Mouse (Mus musculus): Measurements from ENCODE around the gene Evl. TPM values are rescaled to one million over a fixed set of nuclear protein-coding genes. Genes with fewer than 3 reads are reported as not detected.
"Not testable (repeated sequence)": the region's sequence is repeated elsewhere in the genome, so short reads cannot be mapped to it uniquely, and the experiment has no call there.

Gene Evl
- polyA plus RNA-seq, 1 experiment: 459 TPM

DNA sequence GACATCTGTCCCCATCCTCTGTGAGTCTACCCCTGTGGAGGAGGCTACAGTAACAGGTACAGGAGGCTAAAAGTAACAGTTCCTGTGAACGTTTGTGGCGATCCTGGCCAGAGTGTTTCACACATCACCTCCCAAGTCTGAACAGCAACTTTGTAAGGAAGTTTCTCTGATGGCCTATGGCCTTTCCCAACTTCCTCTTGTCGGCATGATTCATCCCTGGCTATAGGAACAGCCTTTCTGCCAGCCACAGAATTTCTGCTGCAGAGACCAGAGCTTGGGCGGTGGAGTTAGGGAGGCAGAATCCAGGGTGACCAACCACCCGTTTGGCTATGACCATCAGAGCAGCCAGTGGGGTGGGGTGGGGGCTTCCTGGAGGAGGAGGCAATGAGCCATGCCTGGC is 145.5 kb downstream of the Evl start:
- no peak for DNase-seq (ENCODE audit: low read depth)
- TF ChIP-seq POLR2A (IDR thresholded peaks at IDR 0.05; ENCODE audit: borderline replicate concordance, extremely low read depth, insufficient read depth, insufficient read length, poor library complexity, severe bottlenecking) (no peak), CTCF (IDR thresholded peaks at IDR 0.05; ENCODE audit: borderline replicate concordance, extremely low read depth, insufficient read depth, insufficient read length) (no peak)

DNA sequence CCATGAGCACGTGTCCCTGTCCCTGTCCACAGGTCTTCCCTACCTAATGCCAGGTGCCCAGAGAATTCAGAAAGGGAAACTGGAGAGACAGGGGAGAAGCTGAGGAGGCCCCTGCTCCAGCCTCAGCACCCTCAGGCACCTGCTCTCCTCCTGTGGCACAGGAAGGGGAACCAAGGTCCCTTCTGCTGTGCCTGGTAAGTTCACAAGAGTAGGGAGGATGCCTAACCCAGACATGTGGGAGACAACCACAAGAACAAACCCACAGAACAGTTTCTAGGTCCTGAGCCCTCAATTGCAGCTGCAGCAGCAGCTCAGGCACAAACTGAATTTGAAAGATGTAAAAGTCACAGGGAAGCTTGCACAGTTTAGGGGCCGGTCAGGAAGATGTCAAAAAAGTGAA is 146.7 kb downstream of the Evl start:
- DNase-seq (ENCODE audit: low read depth): no peak
- TF ChIP-seq CTCF (IDR thresholded peaks at IDR 0.05; ENCODE audit: borderline replicate concordance, extremely low read depth, insufficient read depth, insufficient read length) (no peak), POLR2A (IDR thresholded peaks at IDR 0.05; ENCODE audit: borderline replicate concordance, extremely low read depth, insufficient read depth, insufficient read length, poor library complexity, severe bottlenecking) (no peak)

DNA sequence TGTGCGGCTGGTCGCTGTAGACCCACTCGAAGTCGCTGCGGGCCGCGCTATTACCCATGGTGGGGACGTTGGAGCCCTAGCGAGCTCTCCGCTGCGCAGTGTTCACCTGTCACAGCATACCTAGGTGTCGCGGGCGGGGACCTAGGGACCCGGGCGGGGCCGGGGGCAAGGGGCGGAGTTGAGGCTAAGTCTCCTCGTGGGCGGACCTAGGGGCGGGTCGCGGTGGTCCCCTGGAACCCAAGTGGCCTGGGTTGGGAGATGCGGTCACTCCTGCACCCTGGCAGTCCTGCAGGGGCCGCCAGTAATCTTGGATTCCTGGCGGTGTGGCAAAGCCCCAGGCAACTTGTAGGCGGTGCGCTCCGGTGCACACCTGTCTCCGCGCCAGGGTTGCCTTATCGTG is 147.7 kb downstream of the Evl start, which contains the start of gene Degs2:
TSS of gene Degs2 (minus strand) at position 131 of the 400 bp plus-strand sequence.
- TF ChIP-seq CTCF (IDR thresholded peaks at IDR 0.05; ENCODE audit: borderline replicate concordance, extremely low read depth, insufficient read depth, insufficient read length) (no peak), POLR2A (IDR thresholded peaks at IDR 0.05; ENCODE audit: borderline replicate concordance, extremely low read depth, insufficient read depth, insufficient read length, poor library complexity, severe bottlenecking) (no peak)
- DNase-seq (ENCODE audit: low read depth): no peak

DNA sequence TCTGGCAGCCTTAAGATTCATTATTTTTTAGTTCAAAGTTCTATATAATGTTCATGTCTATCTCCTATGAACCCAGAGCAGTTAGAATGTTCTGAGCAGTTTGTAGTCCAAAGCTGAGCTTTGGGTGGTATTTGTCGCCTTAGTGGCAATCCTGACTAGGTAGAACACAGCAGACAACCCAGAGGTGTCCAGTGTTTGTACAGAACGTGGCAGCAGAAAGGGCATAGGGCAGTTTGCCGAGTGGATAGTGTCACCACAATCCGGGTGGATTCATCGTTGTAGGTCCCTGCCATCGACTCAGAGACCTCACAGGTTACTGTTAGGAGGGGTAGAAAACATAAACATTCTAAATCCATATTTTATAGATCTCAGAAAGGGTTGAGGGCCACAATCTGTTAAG is 151.0 kb downstream of the Evl start:
- no peak for DNase-seq (ENCODE audit: low read depth)
- TF ChIP-seq POLR2A (IDR thresholded peaks at IDR 0.05; ENCODE audit: borderline replicate concordance, extremely low read depth, insufficient read depth, insufficient read length, poor library complexity, severe bottlenecking) (no peak), CTCF (IDR thresholded peaks at IDR 0.05; ENCODE audit: borderline replicate concordance, extremely low read depth, insufficient read depth, insufficient read length) (no peak)

DNA sequence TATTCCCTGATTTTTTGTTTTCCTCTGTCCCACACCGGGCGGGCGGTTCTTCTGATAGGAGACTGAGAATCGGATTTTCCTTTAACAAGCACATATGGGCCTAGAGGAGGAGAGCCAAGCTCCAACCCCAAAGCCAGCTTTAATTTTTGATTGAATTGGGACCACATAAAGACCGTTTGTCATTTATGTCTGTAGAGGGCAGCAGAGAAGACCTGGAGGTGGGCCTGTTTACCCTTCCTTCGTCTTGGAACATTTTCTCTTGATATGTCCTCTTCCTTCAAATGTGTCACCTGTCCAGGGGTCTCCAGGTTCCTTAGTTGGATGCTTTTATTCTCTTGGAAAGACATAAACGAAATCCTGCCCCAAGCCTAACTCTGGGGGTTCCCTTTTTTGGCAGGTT is 151.6 kb downstream of the Evl start:
- peak; percentile 50 for DNase-seq (ENCODE audit: low read depth)
- TF ChIP-seq POLR2A (IDR thresholded peaks at IDR 0.05; ENCODE audit: borderline replicate concordance, extremely low read depth, insufficient read depth, insufficient read length, poor library complexity, severe bottlenecking) (no peak), CTCF (IDR thresholded peaks at IDR 0.05; ENCODE audit: borderline replicate concordance, extremely low read depth, insufficient read depth, insufficient read length) (peak; percentile 40; the same call in 1 of the 2 replicates)

DNA sequence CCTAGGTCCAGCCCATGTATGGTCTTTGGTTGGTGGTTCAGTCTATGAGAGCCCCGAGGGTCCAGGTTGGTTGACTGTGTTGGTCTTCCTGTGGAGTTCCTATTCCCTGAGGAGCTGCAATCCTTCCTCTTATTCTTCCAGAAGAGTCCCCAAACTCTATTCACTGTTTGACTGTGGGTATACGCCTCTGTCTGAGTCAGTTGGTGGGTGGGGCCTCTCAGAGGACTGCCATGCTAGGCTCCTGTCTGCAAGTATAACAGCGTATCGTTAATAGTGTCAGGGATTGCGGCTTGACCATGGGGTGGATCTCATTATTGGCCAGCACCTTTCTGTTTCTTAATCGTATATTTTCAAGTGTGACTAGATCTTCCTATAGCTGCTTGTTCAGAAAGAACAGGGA is 154.9 kb downstream of the Evl start:
- TF ChIP-seq CTCF (IDR thresholded peaks at IDR 0.05; ENCODE audit: borderline replicate concordance, extremely low read depth, insufficient read depth, insufficient read length): no peak
- TF ChIP-seq POLR2A (IDR thresholded peaks at IDR 0.05; ENCODE audit: borderline replicate concordance, extremely low read depth, insufficient read depth, insufficient read length, poor library complexity, severe bottlenecking): no peak
- no peak for DNase-seq (ENCODE audit: low read depth)

DNA sequence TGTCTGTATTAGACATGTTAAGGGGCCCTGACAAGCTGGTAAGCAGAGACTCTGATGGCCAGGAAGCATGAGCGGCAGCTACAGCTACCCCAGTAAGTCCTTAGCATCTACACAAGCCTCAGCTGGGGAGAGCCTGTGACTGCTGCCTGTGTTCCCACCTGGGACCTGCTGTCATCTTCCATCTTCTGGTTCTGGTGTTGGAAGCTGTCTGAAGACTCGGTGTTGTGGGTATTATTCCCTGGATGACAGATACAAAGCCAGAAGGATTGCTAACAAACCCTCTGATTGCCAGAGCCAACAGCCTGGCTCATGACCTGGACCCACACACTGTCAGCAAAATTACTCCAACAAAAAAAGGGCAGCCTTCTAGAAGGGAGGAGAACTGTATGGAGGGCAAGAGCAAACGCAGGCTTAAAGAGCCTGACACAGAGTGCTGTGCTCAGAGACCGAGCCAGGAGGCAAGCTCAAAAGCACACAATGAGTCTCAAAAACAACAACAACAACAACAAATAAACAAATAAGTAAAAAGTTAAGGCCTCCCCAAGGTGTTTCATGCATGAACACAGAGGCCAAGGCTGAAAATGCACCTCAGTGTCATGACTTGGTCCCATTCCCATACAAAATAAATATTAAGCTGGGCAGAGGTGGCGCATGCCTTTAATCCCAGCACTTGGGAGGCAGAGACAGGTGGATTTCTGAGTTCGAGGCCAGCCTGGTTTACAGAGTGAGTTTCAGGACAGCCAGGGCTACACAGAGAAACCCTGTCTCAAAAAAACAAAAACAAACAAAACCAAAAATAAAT is 155.6 kb downstream of the Evl start:
- TF ChIP-seq CTCF (IDR thresholded peaks at IDR 0.05; ENCODE audit: borderline replicate concordance, extremely low read depth, insufficient read depth, insufficient read length): no peak

DNA sequence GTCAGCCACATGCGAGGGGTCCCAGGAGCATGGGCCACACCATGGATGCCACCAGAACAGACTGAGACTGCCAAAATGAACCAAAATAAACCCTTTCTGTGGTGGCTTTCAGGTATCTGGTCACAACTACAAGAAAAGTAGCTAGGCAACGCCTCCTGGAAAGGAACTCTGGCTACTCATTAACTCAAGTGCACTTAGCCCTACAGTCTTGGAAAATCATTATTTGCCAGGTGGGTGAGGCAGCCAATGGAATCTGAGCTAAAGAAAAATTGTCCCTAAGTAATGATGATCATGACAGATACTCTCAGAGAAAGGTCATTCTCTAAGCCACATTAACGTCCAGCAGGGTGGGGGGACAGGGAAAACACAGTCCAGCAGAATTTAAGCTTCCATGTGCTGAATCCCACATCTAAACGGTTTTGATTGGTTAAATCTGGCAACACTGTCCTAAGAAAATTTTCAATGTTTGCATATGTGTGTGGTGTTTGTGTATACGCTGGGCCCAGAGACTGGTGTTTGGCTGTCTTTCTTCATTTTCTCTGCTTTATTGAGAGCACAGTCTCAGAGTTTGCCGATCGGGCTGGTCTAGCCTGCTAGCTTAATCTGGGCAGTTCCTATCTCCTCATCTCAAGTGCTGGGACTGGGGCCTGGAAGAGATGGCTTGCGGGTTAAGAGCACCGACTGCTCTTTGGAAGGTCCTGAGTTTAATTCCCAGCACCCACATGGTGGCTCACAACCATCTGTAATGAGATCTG is 156.5 kb downstream of the Evl start:
- no peak for DNase-seq (ENCODE audit: low read depth)
- TF ChIP-seq POLR2A (IDR thresholded peaks at IDR 0.05; ENCODE audit: borderline replicate concordance, extremely low read depth, insufficient read depth, insufficient read length, poor library complexity, severe bottlenecking) (no peak), CTCF (IDR thresholded peaks at IDR 0.05; ENCODE audit: borderline replicate concordance, extremely low read depth, insufficient read depth, insufficient read length) (no peak)

More for the DNA sequence above, 155.6 kb downstream of the Evl start:
- no peak for DNase-seq (ENCODE audit: low read depth)

DNA sequence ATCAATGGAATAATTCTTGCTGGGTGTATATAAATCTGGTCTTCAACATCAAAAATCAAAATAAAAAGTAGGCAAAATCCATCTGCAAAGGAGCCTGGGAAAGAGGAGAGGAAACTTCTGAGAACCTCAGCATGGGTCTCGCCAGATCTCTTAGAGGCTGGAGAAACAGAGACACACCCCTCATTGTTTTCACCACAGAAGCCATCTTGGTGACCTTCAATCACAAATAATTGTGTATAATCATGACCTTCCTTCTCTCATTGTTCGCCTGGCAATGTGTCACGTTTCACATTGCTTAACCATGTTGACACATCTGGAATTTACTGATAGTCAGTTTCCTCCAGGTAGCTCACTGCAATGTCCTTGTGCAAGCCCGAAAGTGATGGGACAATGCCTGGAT is 158.0 kb downstream of the Evl start:
- no peak for TF ChIP-seq POLR2A (IDR thresholded peaks at IDR 0.05; ENCODE audit: borderline replicate concordance, extremely low read depth, insufficient read depth, insufficient read length, poor library complexity, severe bottlenecking)
- TF ChIP-seq CTCF (IDR thresholded peaks at IDR 0.05; ENCODE audit: borderline replicate concordance, extremely low read depth, insufficient read depth, insufficient read length): no peak
- DNase-seq (ENCODE audit: low read depth): no peak

DNA sequence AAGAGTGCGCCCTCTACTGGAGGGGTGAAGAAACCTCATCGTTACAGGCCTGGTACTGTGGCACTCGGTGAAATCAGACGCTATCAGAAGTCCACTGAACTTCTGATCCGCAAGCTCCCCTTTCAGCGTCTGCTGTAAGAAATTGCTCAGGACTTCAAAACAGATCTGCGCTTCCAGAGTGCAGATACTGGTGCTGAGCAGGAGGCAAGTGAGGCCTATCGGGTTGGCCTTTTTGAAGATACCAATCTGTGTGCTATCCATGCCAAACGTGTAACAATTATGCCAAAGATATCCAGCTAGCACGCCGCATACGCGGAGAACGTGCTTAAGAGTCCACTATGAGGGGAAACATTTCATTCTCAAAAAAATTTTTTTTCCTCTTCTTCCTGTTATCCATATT is 159.5 kb downstream of the Evl start:
- not testable (repeated sequence) for DNase-seq (ENCODE audit: low read depth)

DNA sequence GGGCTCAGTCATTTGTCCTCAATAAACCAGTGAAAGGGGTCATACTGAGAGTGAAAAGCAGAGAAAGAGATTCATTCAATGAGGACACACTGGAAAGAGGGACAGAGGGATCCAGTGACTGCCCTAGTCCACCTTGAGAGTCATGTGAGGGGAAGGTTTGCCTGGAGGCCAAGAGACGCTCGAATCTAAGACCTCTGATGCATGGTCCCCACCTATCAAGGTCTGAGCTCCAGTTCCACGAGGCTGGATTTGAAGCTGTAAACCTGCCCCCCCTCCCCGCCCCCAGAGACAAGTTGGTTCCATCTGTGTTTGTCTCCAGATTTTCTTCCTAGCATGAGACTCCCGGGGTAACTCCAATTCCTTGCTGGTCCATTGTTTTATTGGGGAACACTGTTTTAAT is 161.3 kb downstream of the Evl start:
- DNase-seq (ENCODE audit: low read depth): no peak
- TF ChIP-seq CTCF (IDR thresholded peaks at IDR 0.05; ENCODE audit: borderline replicate concordance, extremely low read depth, insufficient read depth, insufficient read length) (no peak), POLR2A (IDR thresholded peaks at IDR 0.05; ENCODE audit: borderline replicate concordance, extremely low read depth, insufficient read depth, insufficient read length, poor library complexity, severe bottlenecking) (no peak)

DNA sequence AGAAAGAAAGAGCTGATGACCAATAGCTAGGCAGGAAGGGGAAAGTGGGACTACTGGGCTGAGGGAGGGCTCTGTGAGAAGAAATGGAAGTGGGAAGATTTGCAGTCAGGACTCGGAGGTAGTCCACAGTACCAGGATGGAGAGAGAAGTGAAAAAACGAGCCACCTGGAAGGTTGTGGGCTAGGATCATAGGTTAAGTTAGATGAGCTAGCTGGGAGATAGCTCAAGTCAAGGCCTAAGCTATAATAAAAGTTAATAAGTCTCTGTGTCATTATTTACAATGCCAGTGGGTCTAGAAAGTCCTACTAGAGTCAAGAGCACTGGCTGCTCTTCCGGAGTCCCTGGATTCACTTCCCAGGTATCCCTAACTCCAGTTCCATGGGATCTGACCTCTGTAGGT is 164.0 kb downstream of the Evl start:
- DNase-seq (ENCODE audit: low read depth): no peak
- TF ChIP-seq POLR2A (IDR thresholded peaks at IDR 0.05; ENCODE audit: borderline replicate concordance, extremely low read depth, insufficient read depth, insufficient read length, poor library complexity, severe bottlenecking): no peak
- TF ChIP-seq CTCF (IDR thresholded peaks at IDR 0.05; ENCODE audit: borderline replicate concordance, extremely low read depth, insufficient read depth, insufficient read length): no peak
